Mouse (Mus musculus): ENCODE results near the gene Dohh.

DNA sequence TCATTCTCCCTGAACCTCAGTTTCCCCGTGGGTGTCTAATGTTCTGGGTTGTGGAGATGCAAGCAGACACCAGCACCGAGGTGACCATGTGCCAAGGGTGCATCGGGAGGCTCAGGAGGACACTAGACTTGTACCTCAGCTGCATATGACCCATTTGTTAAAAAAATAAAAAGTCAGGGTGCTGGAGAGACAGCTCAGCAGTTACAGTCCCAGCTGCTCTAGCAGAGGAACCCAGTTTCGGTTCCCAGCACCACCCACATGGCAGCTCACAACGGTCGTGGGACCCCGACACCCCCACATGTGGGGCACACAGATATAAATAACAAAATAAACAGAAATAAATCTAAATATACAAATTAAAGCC is 44.3 kb downstream of the Dohh start:
- TF ChIP-seq CTCF (conservative IDR thresholded peaks at IDR 0.05 in 1 of 2, IDR thresholded peaks at IDR 0.05 in 1 of 2; ENCODE audit: low read depth in 2 of 2, low read length in 2 of 2) (no peak), MEF2A (IDR thresholded peaks at IDR 0.05; ENCODE audit: borderline replicate concordance, low read depth, low read length) (no peak), POLR2A (IDR thresholded peaks at IDR 0.05; ENCODE audit: low read depth, low read length) (no peak), MAX (IDR thresholded peaks at IDR 0.05; ENCODE audit: low read length) (no peak), SIN3A (IDR thresholded peaks at IDR 0.05; ENCODE audit: low read length) (no peak), KAT2A (IDR thresholded peaks at IDR 0.05; ENCODE audit: insufficient replicate concordance, low read length) (no peak), CHD2 (IDR thresholded peaks at IDR 0.05; ENCODE audit: low read length) (no peak), UBTF (IDR thresholded peaks at IDR 0.05; ENCODE audit: low read depth, low read length) (no peak), SMC3 (IDR thresholded peaks at IDR 0.05; ENCODE audit: low read depth, low read length) (no peak)

Measured in CH12.LX (cell line).